Comparison of ENCODE assay signal across 8 mouse cellular contexts in genomic region chr19:27780030-27780429, GRCm38 (mm10).
A peak's percentile ranks its signal among the peaks of the same experiment; 100 is the strongest.
DNase-seq lines count a peak whose midpoint lies in the region; ATAC-seq and TF ChIP-seq lines count a peak whose summit lies in the region.

No protein-coding gene starts in this region.

- H3K27me3 ChIP-seq in thymus, adult 2 months (ENCODE audit: control insufficient read depth, insufficient read depth, low read length): no peaks in the 10 kb centered on the region
- no peaks in the 10 kb centered on the region for H3K27me3 ChIP-seq in lung, postnatal 0 days (replicated peaks; ENCODE audit: insufficient read depth, low read length)

- no peak for TF ChIP-seq CTCF in thymus, adult 2 months (IDR thresholded peaks at IDR 0.05; ENCODE audit: borderline replicate concordance, control insufficient read depth, extremely low read depth, insufficient read depth, low read length, poor library complexity)
- peak; percentile 69 for TF ChIP-seq CTCF in lung, postnatal 0 days (IDR thresholded peaks at IDR 0.05)

- peak; percentile 16 for DNase-seq in gastrocnemius, adult 18-20 months (ENCODE audit: low spot score)
- no peak for DNase-seq in gastrocnemius, postnatal 4 days (ENCODE audit: low spot score in 2 of 2)
- DNase-seq in thymus, adult 2 months: peak; percentile 22
- no peak for DNase-seq in thymus, adult 18-20 months
- peak; percentile 23 to 33 for DNase-seq in cerebellum, postnatal 36 days
- peak; percentile 72 for DNase-seq in lung, postnatal 0 days (ENCODE audit: low spot score)
- DNase-seq in gastrocnemius, postnatal 14 days: no peak
- DNase-seq in right cerebral cortex, postnatal 14 days: no peak

- no peak overlapping the region for H3K4me2 ChIP-seq in lung, postnatal 0 days (replicated peaks; ENCODE audit: low read depth, low read length)

- WGBS in thymus, adult 2 months: 94% methylated on average over 4 of the region's 4 CpGs
- 57% methylated on average over 4 of the region's 4 CpGs for WGBS in lung, postnatal 0 days

- H3K36me3 ChIP-seq in thymus, adult 2 months (ENCODE audit: control insufficient read depth, insufficient read depth, low read length): no peaks in the 10 kb centered on the region; the same call in 1 of the 2 replicates
- 0 out of 2 replicates have a peak, but pooled peaks cover 3% of the 10 kb centered on the region for H3K36me3 ChIP-seq in lung, postnatal 0 days (ENCODE audit: insufficient read depth, low read length)

- no peak overlapping the region for H3K9ac ChIP-seq in lung, postnatal 0 days (replicated peaks; ENCODE audit: low read depth)

- no peak overlapping the region for H3K27ac ChIP-seq in thymus, adult 2 months (ENCODE audit: control insufficient read depth, insufficient read depth, low read length)
- H3K27ac ChIP-seq in lung, postnatal 0 days (ENCODE audit: low read length): no peak overlapping the region

- no peak for TF ChIP-seq POLR2A in thymus, adult 2 months (IDR thresholded peaks at IDR 0.05; ENCODE audit: control insufficient read depth, extremely low read depth, insufficient read depth, low read length, poor library complexity)

- no peaks in the 10 kb centered on the region for H3K4me1 ChIP-seq in thymus, adult 2 months (replicated peaks; ENCODE audit: control insufficient read depth, insufficient read depth, low read length)
- H3K4me1 ChIP-seq in lung, postnatal 0 days (ENCODE audit: insufficient read depth, low read depth, low read length): no peaks in the 10 kb centered on the region

- no peaks in the 10 kb centered on the region for H3K9me3 ChIP-seq in lung, postnatal 0 days (ENCODE audit: low read length)

- ATAC-seq in lung, postnatal 0 days: peak; percentile 94

- no peak for TF ChIP-seq EP300 in lung, postnatal 0 days (IDR thresholded peaks at IDR 0.05)

- intact Hi-C loops in gastrocnemius, postnatal 14 days (cut with DNase I; ENCODE audit: low total_unique reads): no loop called here

- no peak overlapping the region for H3K4me3 ChIP-seq in thymus, adult 2 months (ENCODE audit: control insufficient read depth, insufficient read depth, low read length)
- H3K4me3 ChIP-seq in lung, postnatal 0 days (ENCODE audit: low read depth, low read length): no peak overlapping the region

Comparison
In these comparisons a context has a peak if more than half of its experiments do, and no peak if none do; other contexts are left out.
1. DNase-seq: peak in gastrocnemius, adult 18-20 months (single experiment), thymus, adult 2 months (single experiment), cerebellum, postnatal 36 days (2 of 2) and lung, postnatal 0 days (single experiment); none in gastrocnemius, postnatal 4 days (0 of 2), thymus, adult 18-20 months (0 of 2), gastrocnemius, postnatal 14 days (single experiment) and right cerebral cortex, postnatal 14 days (single experiment).